Mouse (Mus musculus): ENCODE data around the gene Myo19.
A peak's percentile ranks its signal among the peaks of the same experiment; 100 is the strongest.
"Not testable (repeated sequence)": the region's sequence is repeated elsewhere in the genome, so short reads cannot be mapped to it uniquely, and the experiment has no call there.

Gene Myo19

GRCm38 (mm10) chr11:84879772-84880464, at the start of gene Myo19, which contains the start of gene Pigw:
Myo19 (plus strand) TSS chr11:84880148.
Pigw (minus strand) TSS chr11:84880285.
- peak; percentile 64 for DNase-seq (ENCODE audit: low spot score)

DNA sequence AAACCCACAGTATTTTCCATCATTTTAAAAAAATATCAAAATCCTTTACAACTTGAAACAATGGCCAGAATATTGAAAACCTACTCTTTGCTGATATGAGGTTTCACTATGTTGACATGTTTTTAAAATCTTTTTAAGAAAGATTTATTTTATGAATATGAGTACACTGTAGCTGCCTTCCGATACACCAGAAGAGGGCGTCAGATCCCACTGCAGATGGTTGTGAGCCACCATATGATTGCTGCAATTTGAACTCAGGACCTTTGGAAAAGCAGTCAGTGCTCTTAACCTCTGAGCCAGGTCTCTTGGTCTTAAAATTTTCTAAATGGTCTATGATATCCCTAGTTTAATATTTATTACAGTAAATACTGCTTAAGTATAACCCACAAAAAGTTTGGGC, 40.6 kb upstream of the Myo19 start:
- no peak for DNase-seq (ENCODE audit: low spot score)

DNA sequence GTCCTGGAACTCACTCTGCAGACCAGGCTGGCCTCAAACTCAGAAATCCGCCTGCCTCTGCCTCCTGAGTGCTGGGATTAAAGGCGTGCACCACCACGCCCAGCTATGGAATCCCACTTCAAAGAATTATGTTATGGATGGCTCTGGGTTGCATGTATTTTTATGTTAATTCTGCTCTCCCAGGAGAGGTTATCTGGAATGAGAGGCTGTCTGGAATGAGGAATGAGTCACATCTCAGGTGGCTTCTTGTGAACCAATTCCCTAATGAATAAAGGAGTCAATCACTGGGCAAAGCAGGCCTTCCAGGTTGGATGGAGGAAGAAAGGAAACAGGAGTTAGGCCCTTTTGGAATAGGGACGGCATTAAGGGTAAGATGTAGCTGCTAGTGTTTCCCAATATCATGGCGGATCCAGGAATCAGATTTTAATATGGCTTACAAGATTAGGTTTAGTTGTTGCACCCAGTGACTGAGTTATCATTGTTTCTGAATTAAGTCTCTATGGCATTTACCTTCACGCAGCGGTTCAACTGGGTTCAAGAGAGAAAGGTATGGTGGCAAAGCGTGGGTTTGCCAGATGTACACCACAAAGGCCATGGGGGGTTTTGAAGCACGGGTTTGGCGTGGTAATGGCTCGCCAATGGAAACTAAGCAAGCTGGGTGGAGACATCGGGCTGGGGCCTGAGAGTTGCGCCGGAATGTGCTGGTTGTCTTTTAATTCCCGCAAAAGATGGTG, 33.0 kb upstream of the Myo19 start:
- DNase-seq (ENCODE audit: low spot score) = no peak

DNA sequence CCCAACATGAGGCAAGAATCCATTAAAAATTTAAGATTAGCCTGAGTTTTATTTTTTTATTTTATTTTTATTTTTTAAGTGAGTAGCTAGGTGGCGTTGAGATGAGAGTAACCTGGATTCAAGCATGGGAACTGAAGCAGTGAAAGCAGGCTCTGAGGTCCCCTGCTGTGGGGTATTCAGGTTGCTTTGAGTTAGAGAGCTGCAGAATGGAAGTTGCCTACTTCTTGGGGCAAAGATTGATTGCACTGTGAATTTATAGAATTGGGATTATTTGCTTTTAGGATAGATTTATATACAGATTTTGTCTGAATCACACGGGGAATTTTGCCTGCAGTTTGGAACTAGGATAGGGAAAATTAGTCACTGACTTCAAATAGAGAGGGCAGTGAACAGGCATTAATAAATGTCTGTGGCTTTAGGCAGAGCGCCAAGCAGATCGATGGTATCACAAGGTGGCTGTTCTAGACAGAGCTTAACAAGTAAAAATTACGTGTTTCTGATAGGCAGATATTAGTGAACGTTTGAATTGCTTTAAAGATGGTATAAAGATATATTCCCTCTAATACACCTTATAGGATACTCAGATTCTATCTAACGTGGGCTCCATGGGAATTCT, 32.4 kb upstream of the Myo19 start:
- no peak for DNase-seq (ENCODE audit: low spot score)

GRCm38 (mm10) chr11:84855285-84855684, 24.7 kb upstream of the Myo19 start:
- DNase-seq (ENCODE audit: low spot score) = no peak

- no peak for DNase-seq (ENCODE audit: low spot score)
Observed at GRCm38 (mm10) chr11:84865268-84865667, 14.7 kb upstream of the Myo19 start.

GRCm38 (mm10) chr11:84867586-84867985, 12.4 kb upstream of the Myo19 start:
- no peak for DNase-seq (ENCODE audit: low spot score)

DNA sequence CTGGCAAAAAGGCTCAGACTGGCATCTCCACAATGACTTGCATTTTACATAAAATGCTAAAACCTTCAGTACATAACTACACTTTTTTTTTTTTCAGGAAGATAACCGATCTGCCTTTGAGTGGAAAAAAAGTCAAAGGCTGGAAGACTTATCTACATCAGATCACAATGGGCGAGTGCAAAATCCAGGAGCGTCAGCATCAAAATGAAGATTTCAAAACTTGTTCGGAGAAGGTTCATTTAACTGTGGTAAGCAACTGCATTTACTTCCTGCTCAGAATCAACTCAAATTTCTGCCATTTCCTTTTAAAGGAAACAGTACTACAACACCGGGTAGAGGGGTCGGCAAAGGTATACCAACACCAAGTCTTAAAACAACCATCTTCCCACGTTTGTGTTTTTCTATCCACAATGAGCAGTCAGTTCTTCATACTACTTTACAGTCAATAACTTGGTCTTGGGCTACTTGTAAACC, 11.1 kb upstream of the Myo19 start:
- DNase-seq (ENCODE audit: low spot score) = no peak

- peak; percentile 90 for DNase-seq (ENCODE audit: low spot score)
Observed at GRCm38 (mm10) chr11:84869537-84870232, 10.3 kb upstream of the Myo19 start.

- peak; percentile 88 for DNase-seq (ENCODE audit: low spot score)
Observed at GRCm38 (mm10) chr11:84870337-84871043, 9.5 kb upstream of the Myo19 start, which contains the start of gene Ggnbp2. Ggnbp2 (minus strand) TSS chr11:84870817.

GRCm38 (mm10) chr11:84871046-84871445, 8.9 kb upstream of the Myo19 start:
- no peak for DNase-seq (ENCODE audit: low spot score)

DNA sequence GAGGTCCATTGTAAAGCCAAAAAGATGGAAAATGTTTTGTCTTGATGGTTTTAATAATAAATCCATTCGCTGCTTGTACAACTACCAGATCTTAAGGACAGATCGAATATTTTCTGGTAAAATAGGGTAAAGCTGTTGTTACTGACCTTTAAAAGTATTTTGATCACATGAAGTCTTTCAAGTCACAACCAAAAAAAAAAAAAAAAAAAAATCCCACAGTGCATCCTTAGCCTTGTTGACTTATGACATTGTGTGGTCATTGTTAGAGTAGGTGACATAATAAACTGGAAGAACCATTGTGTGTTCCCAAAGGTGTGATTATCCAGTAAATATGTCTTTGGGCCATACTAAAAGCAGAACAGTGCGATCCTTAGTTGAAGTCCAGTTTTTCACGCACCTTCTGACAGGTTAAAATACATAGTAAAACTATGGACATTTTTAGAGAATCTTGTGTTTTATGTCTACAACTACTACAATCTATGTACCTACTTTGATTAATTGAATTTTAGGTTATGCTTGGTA, 8.3 kb upstream of the Myo19 start:
- no peak for DNase-seq (ENCODE audit: low spot score)

DNA sequence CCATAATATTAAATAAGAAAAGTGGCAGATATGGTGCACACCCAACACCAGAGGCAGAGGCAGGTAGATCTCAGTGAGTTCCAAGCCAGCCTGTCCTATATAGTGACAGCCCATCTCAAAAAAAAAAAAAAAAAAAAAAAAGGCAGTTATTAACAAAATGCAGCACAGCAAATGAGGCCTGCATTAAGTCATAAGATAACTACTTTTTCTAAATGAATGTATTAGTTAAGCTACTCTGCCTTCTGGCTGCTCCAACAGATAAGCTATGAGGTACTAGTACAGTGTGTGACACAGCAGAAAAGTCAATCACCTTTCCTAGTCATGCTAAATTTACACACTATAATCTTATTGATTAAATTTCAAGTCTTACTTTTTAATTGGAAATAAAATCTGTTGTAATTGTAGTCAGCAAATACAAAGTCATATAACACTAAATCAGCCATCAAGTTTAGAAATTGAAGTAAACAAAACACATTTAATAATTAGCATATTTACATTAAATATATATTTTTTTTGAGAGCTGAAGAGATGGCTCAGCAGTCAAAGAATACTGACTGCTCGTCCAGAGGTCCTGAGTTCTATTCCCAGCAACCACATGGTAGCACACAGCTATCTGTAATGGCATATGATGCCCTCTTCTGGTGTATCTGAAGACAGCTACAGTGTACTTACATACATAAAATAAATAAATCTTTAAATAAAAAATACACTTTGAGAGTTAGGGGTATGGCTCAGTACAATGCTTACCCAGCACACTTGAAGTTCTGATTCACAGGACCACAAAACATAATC, 6.7 kb upstream of the Myo19 start:
- no peak for DNase-seq (ENCODE audit: low spot score)

DNA sequence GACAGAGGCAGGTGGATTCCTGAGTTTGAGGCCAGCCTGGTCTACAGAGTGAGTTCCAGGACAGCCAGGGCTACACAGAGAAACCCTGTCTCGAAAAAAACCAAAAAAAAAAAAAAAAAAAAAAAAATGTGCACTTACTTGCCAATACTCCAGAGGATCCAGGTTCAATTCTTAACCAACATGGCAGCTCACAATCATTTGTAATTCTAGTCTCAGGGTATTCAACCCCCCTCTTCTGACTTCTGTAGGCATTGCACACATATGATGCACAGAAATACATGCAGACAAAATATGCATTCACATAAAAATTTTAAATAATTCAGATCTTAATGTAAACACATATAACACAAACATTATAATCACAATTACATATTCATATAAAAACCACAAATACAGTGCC, 3.9 kb upstream of the Myo19 start:
- not testable (repeated sequence) for DNase-seq (ENCODE audit: low spot score)

GRCm38 (mm10) chr11:84879007-84879771, 759 bp upstream of the Myo19 start:
- no peak for DNase-seq (ENCODE audit: low spot score)

DNA sequence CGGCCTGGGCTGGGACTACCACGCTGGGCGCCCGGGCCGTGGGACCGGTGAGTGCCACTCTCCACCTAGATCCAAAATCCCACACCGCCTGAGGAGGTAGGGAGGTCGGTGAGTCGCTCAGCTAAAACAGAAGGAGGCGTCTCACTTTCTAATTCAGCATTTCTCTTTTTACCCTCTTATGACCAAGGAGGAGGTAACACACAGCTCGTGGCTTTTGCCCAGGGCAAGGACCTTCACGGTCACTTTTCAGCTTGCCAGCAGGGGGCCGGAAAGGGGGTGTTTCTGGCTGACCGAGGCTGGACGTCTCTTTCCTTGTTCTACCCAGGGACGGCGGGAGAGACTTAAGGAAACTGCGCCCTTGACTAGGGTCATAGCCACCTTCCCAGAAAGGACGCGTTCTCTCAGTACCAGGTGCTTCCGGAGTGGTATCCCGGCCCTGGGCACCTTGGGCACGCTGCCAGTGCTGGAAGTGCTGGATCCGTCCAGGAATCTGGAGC, 565 bp downstream of the Myo19 start:
- DNase-seq (ENCODE audit: low spot score) = peak; percentile 33

- no peak for DNase-seq (ENCODE audit: low spot score)
Observed at GRCm38 (mm10) chr11:84880971-84881370, 1.0 kb downstream of the Myo19 start.

GRCm38 (mm10) chr11:84882346-84882745, 2.4 kb downstream of the Myo19 start:
- no peak for DNase-seq (ENCODE audit: low spot score)

- no peak for DNase-seq (ENCODE audit: low spot score)
Observed at GRCm38 (mm10) chr11:84885238-84885637, 5.3 kb downstream of the Myo19 start.

GRCm38 (mm10) chr11:84886236-84886635, 6.3 kb downstream of the Myo19 start:
- no peak for DNase-seq (ENCODE audit: low spot score)

All from ovary, postnatal 10 days (tissue).